Mouse (Mus musculus) forebrain, embryonic 14.5 days (tissue): ENCODE measurements at regions not wholly inside any gene's neighbourhood (a gene's known extent, or its start where the extent isn't known, plus 50 kb on each side); places are given as distances from the start of the nearest gene placed in this dataset.

ENCODE experiments used
- ATAC-seq: fragments of 200-750 bp; cut with Nextera tagmentation; 2 replicates; pipeline ENCODE4 v1.8.0; 2017; ENCODE audit warnings: mild to moderate bottlenecking, moderate library complexity
- DNase-seq: peaks from one replicate; pipeline ENCODE4 v3.0.0-alpha.2; 2015; ENCODE audit warnings: low spot score
- H3K27ac ChIP-seq: fragments of 300-500 bp; sonication (generic); 2 replicates; pipeline ENCODE4 v1.5.1; 2014; ENCODE audit warnings: low read depth, mild to moderate bottlenecking, control low read depth, low read length, moderate library complexity
- H3K27me3 ChIP-seq: fragments of 300-500 bp; sonication (generic); replicated peaks from 2 replicates; pipeline ENCODE4 v1.6.1; 2014; ENCODE audit warnings: low read length, control low read depth, mixed read lengths; ENCODE audit not compliant: control insufficient read depth, insufficient read depth
- H3K36me3 ChIP-seq: fragments of 300-500 bp; sonication (generic); 2 replicates; pipeline ENCODE4 v1.6.1; 2014; ENCODE audit warnings: low read length, control low read depth; ENCODE audit not compliant: control insufficient read depth, insufficient read depth
- H3K4me1 ChIP-seq: fragments of 300-500 bp; sonication (generic); 2 replicates; pipeline ENCODE4 v1.6.1; 2014; ENCODE audit warnings: antibody characterized with exemption, low read length, control low read depth; ENCODE audit not compliant: control insufficient read depth, insufficient read depth
- H3K4me2 ChIP-seq: fragments of 300-500 bp; sonication (generic); 2 replicates; pipeline ENCODE4 v1.6.1; 2014; ENCODE audit warnings: mild to moderate bottlenecking, control low read depth, low read length
- H3K4me3 ChIP-seq: fragments of 300-500 bp; sonication (generic); 2 replicates; pipeline ENCODE4 v1.5.1; 2014; ENCODE audit warnings: low read depth, low read length, control low read depth
- H3K9ac ChIP-seq: fragments of 300-500 bp; sonication (generic); 2 replicates; pipeline ENCODE4 v1.6.1; 2014; ENCODE audit warnings: mild to moderate bottlenecking, low read length, control low read depth, moderate library complexity
- H3K9me3 ChIP-seq: fragments of 300-500 bp; sonication (generic); replicated peaks from 2 replicates; pipeline ENCODE4 v1.6.1; 2016; ENCODE audit warnings: low read length, control low read depth, mixed read lengths; ENCODE audit not compliant: control insufficient read depth
- WGBS: fragments of 180-500 bp; shearing (Covaris S2); extraction: QIAGEN DNeasy Blood & Tissue Kit; methylation state at CpG from one replicate; pipeline ENCODE4 v1.1.7; 2014; 5-methylcytosine and 5-hydroxymethylcytosine counted together

DNA sequence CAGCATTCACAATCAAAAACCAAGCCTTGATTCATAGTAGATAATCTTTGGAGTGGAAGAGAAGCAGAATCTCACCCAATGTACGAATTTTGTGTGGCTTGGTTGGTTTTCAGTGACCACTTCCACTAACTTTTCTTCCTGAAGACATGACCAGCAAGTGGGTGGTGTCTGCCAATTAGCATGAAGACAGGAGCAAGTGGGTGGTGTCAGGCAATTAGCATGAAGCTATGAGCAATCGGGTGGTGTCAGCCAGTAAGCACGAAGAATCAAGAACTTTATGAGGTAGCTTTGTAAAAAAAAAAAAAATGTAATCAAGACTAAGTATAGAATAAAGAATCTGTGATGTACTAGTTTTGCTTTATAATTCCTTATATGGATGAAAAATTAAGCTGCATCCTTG is 2319.2 kb upstream of the Gm7489 start:
- 65% methylated on average over 3 of the region's 3 CpGs for WGBS
- DNase-seq (no peak), ATAC-seq (no peak)
- Histone ChIP-seq H3K4me2 (no peak overlapping the region), H3K27me3 (no peaks in the 10 kb centered on the region), H3K36me3 (no peaks in the 10 kb centered on the region), H3K27ac (no peak overlapping the region), H3K4me1 (no peaks in the 10 kb centered on the region), H3K9me3 (no peaks in the 10 kb centered on the region), H3K4me3 (no peak overlapping the region), H3K9ac (no peak overlapping the region)

GRCm38 (mm10) chr15:51570631-51571030 is 2314.1 kb upstream of the Gm7489 start:
- H3K9ac ChIP-seq, result no peak overlapping the region
- ATAC-seq (no peak), DNase-seq (no peak)
- WGBS, result 95% methylated on average over 1 of the region's 1 CpGs
- H3K27ac ChIP-seq, result no peak overlapping the region
- H3K27me3 ChIP-seq, result no peaks in the 10 kb centered on the region
- H3K4me2 ChIP-seq, result no peak overlapping the region
- no peaks in the 10 kb centered on the region for H3K9me3 ChIP-seq
- H3K4me3 ChIP-seq, result no peak overlapping the region
- no peaks in the 10 kb centered on the region for H3K4me1 ChIP-seq
- H3K36me3 ChIP-seq, result no peaks in the 10 kb centered on the region

DNA sequence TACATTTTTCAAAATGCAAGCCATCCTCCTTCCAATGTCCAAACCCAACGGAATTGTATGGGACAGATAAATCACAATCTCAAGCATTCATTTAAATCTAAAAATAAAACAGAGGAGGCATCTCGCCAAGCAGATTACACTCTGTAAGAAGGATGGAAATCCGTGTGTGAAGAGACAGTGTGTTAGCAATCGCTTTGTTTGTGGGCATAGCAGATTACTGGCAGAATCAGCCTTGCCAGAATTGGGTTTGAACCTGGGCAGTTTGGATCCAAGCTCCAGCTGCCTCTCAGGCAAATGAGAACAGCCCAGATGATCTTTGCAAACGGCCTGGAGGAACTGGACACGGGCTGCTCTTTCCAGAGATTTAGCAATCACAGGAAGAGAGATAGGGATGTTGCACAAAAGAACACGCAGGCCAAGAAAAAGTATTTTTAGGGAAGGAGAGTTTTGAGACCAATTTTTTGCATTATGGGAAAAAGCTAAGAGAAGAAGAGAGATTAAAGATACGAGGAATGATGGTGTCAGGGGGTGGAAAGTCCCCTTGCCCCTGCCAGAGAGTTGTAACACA is 2310.1 kb upstream of the Gm7489 start:
- Histone ChIP-seq H3K4me1 (no peaks in the 10 kb centered on the region), H3K27ac (no peak overlapping the region), H3K4me2 (no peak overlapping the region), H3K27me3 (no peaks in the 10 kb centered on the region), H3K36me3 (no peaks in the 10 kb centered on the region), H3K9me3 (no peaks in the 10 kb centered on the region), H3K4me3 (no peak overlapping the region), H3K9ac (no peak overlapping the region)
- ATAC-seq (no peak), DNase-seq (no peak)
- 82% methylated on average over 8 of the region's 8 CpGs for WGBS

- Histone ChIP-seq H3K9ac (no peak overlapping the region), H3K4me3 (no peak overlapping the region), H3K36me3 (no peaks in the 10 kb centered on the region), H3K27me3 (no peaks in the 10 kb centered on the region), H3K4me2 (no peak overlapping the region), H3K9me3 (no peaks in the 10 kb centered on the region), H3K4me1 (no peaks in the 10 kb centered on the region), H3K27ac (no peak overlapping the region)
- no peak for DNase-seq
- whole genome bisulfite sequencing, result 80% methylated on average over 1 of the region's 1 CpGs
- ATAC-seq, result no peak
These were observed 2301.1 kb upstream of the Gm7489 start for GRCm38 (mm10) chr15:51583636-51584035.

- no peak overlapping the region for H3K9ac ChIP-seq
- H3K9me3 ChIP-seq, result no peaks in the 10 kb centered on the region
- H3K4me2 ChIP-seq, result no peak overlapping the region
- no peak for DNase-seq
- no peak for ATAC-seq
- no peaks in the 10 kb centered on the region for H3K36me3 ChIP-seq
- 78% methylated on average over 5 of the region's 5 CpGs for WGBS
- no peak overlapping the region for H3K27ac ChIP-seq
- H3K4me1 ChIP-seq, result no peaks in the 10 kb centered on the region
- H3K4me3 ChIP-seq, result no peak overlapping the region
- no peaks in the 10 kb centered on the region for H3K27me3 ChIP-seq
These were observed 2298.6 kb upstream of the Gm7489 start for GRCm38 (mm10) chr15:51586146-51586545.

DNA sequence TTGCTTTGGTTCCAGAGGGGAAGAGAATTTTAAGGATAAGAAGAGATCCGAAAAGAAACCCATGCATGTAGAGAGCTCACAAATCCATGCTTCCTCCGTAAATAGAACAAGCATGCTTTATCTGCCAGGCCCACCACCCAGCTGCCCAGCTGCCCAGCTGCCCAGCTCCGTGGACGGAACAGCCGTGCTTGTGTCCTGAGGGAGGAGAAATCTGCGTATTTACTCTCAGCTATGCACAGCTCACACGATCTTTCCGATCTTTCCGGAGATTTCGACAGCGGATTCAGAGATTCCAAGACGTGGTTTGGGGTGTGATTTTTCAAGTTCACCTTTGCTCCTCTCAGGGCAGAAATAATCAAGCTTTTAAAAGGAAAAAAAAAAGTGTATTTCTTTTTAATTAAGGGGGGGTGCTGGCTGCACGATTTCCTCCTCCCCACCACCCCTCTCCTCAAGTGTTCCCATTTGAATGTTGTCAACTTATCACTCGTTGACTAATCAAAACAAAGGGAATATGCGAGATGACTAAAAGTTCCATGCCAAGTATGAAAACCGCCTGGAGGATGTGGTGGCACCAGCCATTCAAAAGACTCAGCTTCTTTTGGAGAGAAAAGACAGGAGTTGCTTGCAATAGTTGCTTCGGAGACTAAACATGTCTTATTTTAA is 2293.2 kb upstream of the Gm7489 start:
- H3K4me2 ChIP-seq, result peak overlapping the region; percentile 34
- DNase-seq (peak; percentile 33), ATAC-seq (peak; percentile 11; the same call in 1 of the 2 replicates)
- no peak overlapping the region for H3K9ac ChIP-seq
- H3K27me3 ChIP-seq, result no peaks in the 10 kb centered on the region
- H3K4me3 ChIP-seq, result no peak overlapping the region
- no peak overlapping the region for H3K27ac ChIP-seq
- H3K36me3 ChIP-seq, result no peaks in the 10 kb centered on the region
- H3K4me1 ChIP-seq, result peaks cover 8% of the 10 kb centered on the region
- no peaks in the 10 kb centered on the region for H3K9me3 ChIP-seq
- WGBS, result 51% methylated on average over 17 of the region's 17 CpGs

DNA sequence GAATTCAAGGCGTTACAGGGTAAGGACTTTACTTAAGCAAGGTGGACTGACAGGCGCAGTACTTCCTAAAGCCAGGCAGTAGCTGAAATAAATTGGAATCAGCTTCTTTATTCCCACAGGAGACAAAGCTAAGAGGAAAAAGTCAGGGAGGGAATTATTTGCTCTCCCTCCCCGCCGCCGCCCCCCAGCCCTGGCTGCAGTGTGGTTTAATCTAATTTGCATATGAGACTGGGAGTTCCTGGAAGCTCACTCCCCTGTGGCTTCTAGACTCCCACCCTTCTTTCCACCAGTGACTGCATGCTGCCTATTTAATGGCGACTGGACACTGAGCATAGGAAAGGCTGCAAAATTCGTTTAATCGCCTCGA is 2292.7 kb upstream of the Gm7489 start:
- no peak overlapping the region for H3K4me3 ChIP-seq
- no peak for DNase-seq

DNA sequence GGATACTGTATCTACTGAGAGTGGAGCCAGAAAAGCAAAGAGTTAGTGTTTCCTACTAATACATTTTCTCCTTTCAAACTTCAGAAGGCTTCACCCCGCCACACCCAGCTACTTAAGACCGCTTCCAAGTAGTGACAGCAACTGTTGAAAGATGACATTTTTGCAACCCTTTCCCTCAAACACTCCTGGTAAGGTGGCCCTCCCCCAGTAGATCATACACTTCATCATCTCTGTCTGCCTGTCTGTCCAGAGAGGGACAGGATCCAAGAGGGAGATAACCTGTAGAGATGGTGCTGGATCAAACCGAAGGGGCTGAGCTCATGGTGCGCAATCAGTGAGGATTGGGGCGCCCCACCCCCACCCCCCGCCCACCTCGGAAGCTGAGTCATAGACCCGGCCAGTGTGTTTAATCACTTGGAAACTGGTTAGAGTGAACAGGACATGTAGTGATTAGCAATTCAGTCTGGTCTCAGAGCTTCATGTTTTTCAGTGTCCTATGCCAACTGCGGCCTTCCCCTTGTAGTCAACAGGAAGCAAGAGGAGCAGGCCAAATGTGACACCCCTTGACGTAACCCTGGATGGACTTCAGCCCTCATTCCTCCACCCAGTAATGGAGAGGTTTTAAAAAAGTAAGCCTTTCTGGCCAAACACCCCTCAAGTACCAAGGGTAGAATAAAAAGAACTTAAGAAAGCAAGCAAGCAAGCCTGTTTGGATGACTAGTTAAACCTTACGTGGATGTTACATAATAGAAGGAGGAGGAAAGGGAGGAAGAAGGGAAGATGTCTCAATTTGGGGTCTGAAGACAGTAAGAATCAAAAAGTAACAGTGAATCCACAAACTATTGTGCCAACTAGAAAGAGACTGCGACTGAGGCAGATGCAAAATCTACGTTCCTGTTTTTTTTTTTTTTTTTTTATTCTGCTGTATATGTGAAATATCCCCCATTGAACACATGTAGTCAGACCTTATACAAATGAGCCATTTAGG is 2291.9 kb upstream of the Gm7489 start:
- H3K4me2 ChIP-seq, result no peak overlapping the region; the same call in 1 of the 2 replicates
- 77% methylated on average over 13 of the region's 13 CpGs for WGBS
- DNase-seq (no peak), ATAC-seq (peak; percentile 32; the same call in 1 of the 2 replicates)
- no peak overlapping the region for H3K9ac ChIP-seq
- H3K27me3 ChIP-seq, result no peaks in the 10 kb centered on the region
- H3K4me3 ChIP-seq, result no peak overlapping the region
- H3K36me3 ChIP-seq, result no peaks in the 10 kb centered on the region
- no peak overlapping the region for H3K27ac ChIP-seq
- H3K9me3 ChIP-seq, result no peaks in the 10 kb centered on the region
- peaks cover 8% of the 10 kb centered on the region for H3K4me1 ChIP-seq

More for the DNA sequence above, 2292.7 kb upstream of the Gm7489 start:
- Histone ChIP-seq H3K9ac (no peak overlapping the region), H3K27me3 (no peaks in the 10 kb centered on the region), H3K4me1 (peaks cover 8% of the 10 kb centered on the region), H3K9me3 (no peaks in the 10 kb centered on the region), H3K36me3 (no peaks in the 10 kb centered on the region), H3K4me2 (peak overlapping the region; percentile 34), H3K27ac (no peak overlapping the region)
- 35% methylated on average over 9 of the region's 9 CpGs for WGBS
- peak; percentile 56 for ATAC-seq
